Mouse (Mus musculus) lung, postnatal 14 days (tissue): Measurements from ENCODE around the gene Trap1a.
"Not testable (repeated sequence)": the region's sequence is repeated elsewhere in the genome, so short reads cannot be mapped to it uniquely, and the experiment has no call there.

Source experiments
- DNase-seq: peaks from one replicate; pipeline ENCODE4 v3.0.0; 2021

The Trap1a gene

DNA sequence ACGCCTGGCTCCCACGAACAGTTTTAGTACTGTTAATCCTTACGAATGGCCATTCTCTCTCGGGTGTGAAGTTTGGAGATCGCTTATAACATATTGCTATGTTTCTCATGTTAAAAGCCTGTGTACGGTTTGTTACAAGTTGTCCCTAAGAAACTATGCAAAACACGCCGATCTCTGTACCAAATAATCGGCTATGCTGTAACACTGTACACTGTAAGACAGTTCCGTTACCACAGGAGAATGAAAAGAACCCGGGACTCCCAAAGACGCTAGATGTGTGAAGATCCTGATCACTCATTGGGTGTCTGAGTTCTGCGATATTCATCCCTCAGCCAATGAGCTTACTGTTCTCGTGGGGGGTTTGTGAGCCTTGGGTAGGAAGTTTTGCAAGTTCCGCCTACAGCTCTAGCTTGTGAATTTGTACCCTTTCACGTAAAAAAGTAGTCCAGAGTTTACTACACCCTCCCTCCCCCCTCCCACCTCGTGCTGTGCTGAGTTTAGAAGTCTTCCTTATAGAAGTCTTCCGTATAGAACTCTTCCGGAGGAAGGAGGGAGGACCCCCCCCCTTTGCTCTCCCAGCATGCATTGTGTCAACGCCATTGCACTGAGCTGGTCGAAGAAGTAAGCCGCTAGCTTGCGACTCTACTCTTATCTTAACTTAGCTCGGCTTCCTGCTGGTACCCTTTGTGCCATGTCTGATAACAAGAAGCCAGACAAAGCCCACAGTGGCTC is at the start of gene Trap1a:
Gene Trap1a, plus strand, starts transcription at position 421 of the 732 bp plus-strand sequence.
- no peak for DNase-seq

DNA sequence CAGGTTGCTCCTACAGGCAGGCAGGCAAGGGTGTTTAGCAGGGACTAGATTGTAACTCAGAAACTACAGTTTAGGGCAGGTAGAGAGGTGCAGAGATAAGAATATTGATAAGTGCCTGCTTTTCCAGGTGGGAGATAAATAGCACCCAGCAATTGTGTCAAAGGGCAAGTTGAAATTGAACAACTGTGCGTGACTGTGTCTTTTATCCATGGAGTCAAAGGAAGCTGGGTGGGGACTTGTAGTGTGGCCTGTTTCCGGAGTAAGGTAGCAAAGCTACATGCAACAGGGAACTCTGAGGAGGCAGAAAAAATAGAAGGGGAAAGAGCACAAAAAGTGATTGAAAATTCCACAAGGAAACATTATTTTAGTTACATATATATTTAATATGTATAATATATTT is 40.4 kb upstream of the Trap1a start:
- no peak for DNase-seq

- DNase-seq = no peak
Measured at GRCm38 (mm10) chrX:139295325-139295724, 38.2 kb upstream of the Trap1a start.

DNA sequence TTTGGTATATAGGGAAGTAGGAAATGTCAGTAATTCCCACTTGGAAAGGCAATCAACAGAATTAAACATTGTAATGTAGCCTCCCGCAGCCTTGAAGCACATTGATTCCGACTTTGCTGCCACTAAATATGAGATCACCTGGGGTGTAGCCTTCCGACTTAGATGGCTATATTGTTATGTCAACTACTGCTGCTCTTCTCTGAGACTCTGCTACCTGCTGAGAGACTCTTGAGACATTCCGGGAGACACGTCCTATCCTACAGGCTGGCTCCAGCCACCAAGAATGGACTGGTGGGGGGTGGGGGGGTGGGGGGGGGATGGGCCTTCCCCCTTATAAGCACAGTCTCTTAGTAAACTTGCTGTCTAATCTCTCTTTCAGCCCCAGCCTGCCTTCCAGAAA is 16.1 kb upstream of the Trap1a start:
- not testable (repeated sequence) for DNase-seq

- no peak for DNase-seq
Measured at GRCm38 (mm10) chrX:139332583-139332982, 900 bp upstream of the Trap1a start.

- no peak for DNase-seq
Measured at GRCm38 (mm10) chrX:139334504-139335418, 1.3 kb downstream of the Trap1a start.

DNA sequence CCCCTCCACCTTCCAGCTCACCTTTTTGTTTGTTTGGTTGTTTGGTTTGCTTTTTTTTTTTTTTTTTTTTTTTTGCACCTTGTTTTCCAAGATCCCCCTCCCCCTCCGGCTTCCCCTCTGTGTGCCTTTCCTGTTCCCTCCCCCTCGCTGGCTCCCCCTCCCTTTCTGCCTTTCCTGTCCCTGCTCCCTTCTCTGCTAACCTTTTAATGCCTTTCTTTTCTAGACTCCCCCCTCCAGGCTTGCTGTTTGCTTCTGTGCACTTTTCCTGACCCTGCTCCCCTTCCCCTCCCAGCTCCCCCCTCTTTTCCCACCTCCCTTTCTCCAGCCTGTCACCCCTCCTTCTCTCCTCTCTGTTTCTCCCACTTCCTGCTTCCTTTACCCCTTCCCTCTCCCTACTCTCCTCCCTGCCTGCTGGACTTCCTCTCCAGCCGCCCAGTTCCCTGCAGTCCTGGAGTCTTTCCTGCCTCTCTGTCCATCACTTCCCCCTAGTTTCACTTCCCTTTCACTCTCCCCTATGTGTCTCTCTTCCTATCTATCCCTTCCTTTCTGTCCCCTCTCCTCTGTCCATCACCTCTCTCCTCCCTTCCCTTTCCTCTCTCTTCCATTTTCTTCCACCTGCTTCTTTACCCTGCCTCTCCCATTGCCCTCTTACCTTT is 2.1 kb downstream of the Trap1a start:
- DNase-seq = no peak

GRCm38 (mm10) chrX:139339553-139339952 is 6.1 kb downstream of the Trap1a start:
- DNase-seq = no peak

- no peak for DNase-seq
Measured at GRCm38 (mm10) chrX:139341185-139341584, 7.7 kb downstream of the Trap1a start.

- DNase-seq = no peak
Measured at GRCm38 (mm10) chrX:139352192-139352772, 18.8 kb downstream of the Trap1a start.

DNA sequence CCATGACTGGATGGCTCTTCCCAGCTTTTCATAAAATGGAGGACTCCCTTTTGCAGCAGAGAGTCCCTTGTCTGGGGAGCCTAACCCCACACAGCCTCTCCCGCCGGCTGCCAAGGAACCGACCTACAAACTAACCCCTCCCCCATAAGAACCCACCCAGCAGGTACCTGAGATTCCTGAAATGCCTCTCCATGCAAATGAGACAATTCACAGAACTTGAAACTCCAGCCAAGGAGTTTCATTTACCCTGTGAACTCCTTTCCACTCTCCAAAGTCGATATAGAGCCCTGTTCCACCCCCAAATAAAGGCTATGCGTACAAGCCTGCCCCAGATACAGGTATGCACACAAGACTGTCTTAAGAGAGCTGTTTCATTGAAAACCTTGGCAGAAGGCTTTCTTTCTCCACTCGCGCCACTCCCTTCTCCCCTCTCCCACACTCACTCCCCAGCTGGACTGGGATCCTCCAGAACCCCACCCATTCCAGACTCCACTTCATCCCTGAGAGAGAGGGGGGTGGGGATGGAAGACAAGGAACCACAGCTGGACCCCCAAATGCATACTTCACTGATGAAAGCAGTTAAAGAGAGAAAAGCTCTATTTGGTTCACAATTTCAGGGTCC is 24.3 kb downstream of the Trap1a start:
- DNase-seq = no peak

GRCm38 (mm10) chrX:139358361-139358760 is 24.9 kb downstream of the Trap1a start:
- no peak for DNase-seq

DNA sequence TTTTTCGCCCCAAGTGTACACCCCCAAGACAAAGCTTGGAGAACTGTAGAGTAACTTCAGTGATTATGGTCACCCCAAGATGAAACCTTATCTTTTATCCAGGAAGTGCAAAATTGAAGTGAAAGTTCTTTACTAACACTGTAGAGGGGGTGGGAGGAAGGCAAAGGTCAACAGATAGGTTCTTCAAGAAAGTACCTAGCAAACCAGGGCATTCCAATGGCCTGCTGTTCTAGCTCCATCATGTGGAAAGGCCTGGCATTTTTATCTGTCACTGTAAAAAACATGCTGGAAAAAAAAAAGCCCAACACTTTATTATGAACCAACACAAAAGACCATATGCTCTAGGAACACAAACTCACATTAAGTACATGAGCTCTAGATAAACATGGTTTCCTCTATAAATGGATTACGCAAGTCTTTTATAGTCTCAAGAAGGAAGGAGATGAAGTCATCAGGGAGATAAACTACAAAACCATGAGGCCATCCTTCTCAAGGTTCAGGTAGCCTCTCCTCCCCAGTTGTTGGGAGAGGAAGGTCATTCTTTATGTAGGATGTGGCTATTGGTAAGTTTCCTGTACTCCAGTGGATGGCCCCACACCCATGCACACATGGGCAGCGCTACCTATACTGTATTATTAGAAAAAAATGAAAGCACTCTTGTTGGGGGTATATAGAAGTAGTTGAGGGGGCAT is 33.5 kb downstream of the Trap1a start:
- DNase-seq = no peak

GRCm38 (mm10) chrX:139367529-139367908 is 34.0 kb downstream of the Trap1a start:
- no peak for DNase-seq

- no peak for DNase-seq
Measured at GRCm38 (mm10) chrX:139369122-139369521, 35.6 kb downstream of the Trap1a start.

GRCm38 (mm10) chrX:139372665-139373064 is 39.2 kb downstream of the Trap1a start:
- DNase-seq = no peak
